Mouse (Mus musculus) neural tube, embryonic 11.5 days (tissue): ENCODE measurements around the gene Araf. TPM values are rescaled to one million over a fixed set of nuclear protein-coding genes. Genes with fewer than 3 reads are reported as not detected.

ENCODE experiments used
- microRNA-seq: library from miRNA; unstranded; fragments of <30 nt; microRNA quantifications from one replicate; pipeline ENCODE4, GENCODE M21; 2016
- polyA plus RNA-seq: library from polyadenylated mRNA; unstranded; fragments of >200 nt; fragmentation: Nextera tagmentation; extraction: Ambion mirVana; gene quantifications from 2 replicates; pipeline ENCODE4 v1.2.1, GENCODE M21; 2014

Araf gene
- polyA plus RNA-seq, 1 experiment from 2014 or later = 126 TPM

Small RNA genes within 50 kb of the gene (microRNA-seq; reads per million reads assigned to microRNA genes)
- gene Gm24824 (not detected), gene Mir5617 (not detected)

Other genes starting within 250 kb of the Araf start
- gene Rgn, start 248.0 kb upstream of the Araf start, polyA plus RNA-seq = not detected in 2 replicates
- gene Rbm10, start 180.3 kb upstream of the Araf start, polyA plus RNA-seq = 75.9 and 76.0 TPM in 2 replicates
- gene Ndufb11, start 180.2 kb upstream of the Araf start, polyA plus RNA-seq = 188 and 191 TPM in 2 replicates
- gene Uba1, start 139.5 kb upstream of the Araf start, polyA plus RNA-seq = 324 and 355 TPM in 2 replicates
- gene Cdk16, start 109.9 kb upstream of the Araf start, polyA plus RNA-seq = 123 and 126 TPM in 2 replicates
- 85.9 and 95.5 TPM in 2 replicates for gene Usp11, start 93.9 kb upstream of the Araf start, polyA plus RNA-seq
- 10.6 and 13.5 TPM in 2 replicates for gene Timp1, start 72.4 kb downstream of the Araf start, polyA plus RNA-seq
- gene Syn1, start 123.2 kb downstream of the Araf start, polyA plus RNA-seq = 17.1 and 21.4 TPM in 2 replicates
- gene Cfp, start 133.7 kb downstream of the Araf start, polyA plus RNA-seq = 3.4 and 4.1 TPM in 2 replicates
- 6.9 TPM in 2 replicates for gene Elk1, start 152.8 kb downstream of the Araf start, polyA plus RNA-seq
- 50.2 and 52.8 TPM in 2 replicates for gene Uxt, start 164.2 kb downstream of the Araf start, polyA plus RNA-seq